ENCODE assay signal across 7 mouse cellular contexts in genomic region chr13:9276856-9277620, GRCm38 (mm10). TPM values are rescaled to one million over a fixed set of nuclear protein-coding genes. Genes with fewer than 3 reads are reported as not detected.
DNase-seq lines count a peak whose midpoint lies in the region; ATAC-seq and TF ChIP-seq lines count a peak whose summit lies in the region.

No protein-coding gene starts in this region.

- no peaks in the 10 kb centered on the region for H3K27me3 ChIP-seq in hindbrain, embryonic 13.5 days
- H3K27me3 ChIP-seq in small intestine, adult 2 months (ENCODE audit: control insufficient read depth, insufficient read depth, low read length): no peaks in the 10 kb centered on the region

- intact Hi-C loops in left cerebral cortex, postnatal 14 days (cut with DNase I): loop anchor here (2.0 to 5.0 kb wide), 2 partner anchors 85 to 190 kb away; no protein-coding TSS in a partner anchor

- peak; percentile 84 for ATAC-seq in hindbrain, embryonic 13.5 days (ENCODE audit: low FRiP score)
- peak; percentile 14; the same call in 1 of the 2 replicates for ATAC-seq in megakaryocyte-erythroid progenitor cell, adult 5-6 weeks (replicated peaks; ENCODE audit: low FRiP score, low TSS enrichment, poor library complexity, severe bottlenecking)

- H3K4me3 ChIP-seq in hindbrain, embryonic 13.5 days: peak overlapping the region; percentile 93
- H3K4me3 ChIP-seq in small intestine, adult 2 months (ENCODE audit: low read depth, low read length): peak overlapping the region; percentile 89

- peak overlapping the region; percentile 99 for H3K27ac ChIP-seq in hindbrain, embryonic 13.5 days
- peak overlapping the region; percentile 36; the same call in 1 of the 2 replicates for H3K27ac ChIP-seq in small intestine, adult 2 months (ENCODE audit: insufficient read depth, low read depth, low read length)

- no peaks in the 10 kb centered on the region for H3K36me3 ChIP-seq in hindbrain, embryonic 13.5 days
- no peaks in the 10 kb centered on the region for H3K36me3 ChIP-seq in small intestine, adult 2 months (ENCODE audit: control insufficient read depth, insufficient read depth, low read length)

- H3K4me2 ChIP-seq in hindbrain, embryonic 13.5 days: peak overlapping the region; percentile 76

- WGBS in hindbrain, embryonic 13.5 days: under 1% methylated on average over 51 of the region's 75 CpGs
- WGBS in small intestine, adult 2 months: 2% methylated on average over 75 of the region's 75 CpGs

- no peak for TF ChIP-seq CTCF in small intestine, adult 2 months (IDR thresholded peaks at IDR 0.05; ENCODE audit: extremely low read depth, insufficient read length, insufficient replicate concordance, low read depth, low read length)

- peak overlapping the region; percentile 97 for H3K9ac ChIP-seq in hindbrain, embryonic 13.5 days

- TF ChIP-seq POLR2A in small intestine, adult 2 months (IDR thresholded peaks at IDR 0.05; ENCODE audit: low read depth, low read length): no peak

- DNase-seq in T-cell, adult 2 months (ENCODE audit: low spot score): peak; percentile 17
- peak; percentile 55 to 78 for DNase-seq in cerebellum, adult 18-20 months
- peak; percentile 41 to 66 for DNase-seq in frontal cortex, postnatal 10 days (ENCODE audit: low spot score in 2 of 2)
- DNase-seq in left cerebral cortex, postnatal 14 days (ENCODE audit: low spot score in 2 of 2): peak; percentile 44 to 55

- H3K9me3 ChIP-seq in hindbrain, embryonic 13.5 days: no peaks in the 10 kb centered on the region

- peaks cover 37% of the 10 kb centered on the region for H3K4me1 ChIP-seq in hindbrain, embryonic 13.5 days (replicated peaks)
- no peaks in the 10 kb centered on the region for H3K4me1 ChIP-seq in small intestine, adult 2 months (ENCODE audit: control insufficient read depth, insufficient read depth, insufficient read length, low read length)

RNA-seq across cellular contexts. Expression of gene Dip2c, which starts 0.7 kb away (rescaled TPM):
- 10.2 and 10.9 TPM in 2 replicates for polyA plus RNA-seq in hindbrain, embryonic 13.5 days (2015; fragmentation: Nextera tagmentation; extraction: Ambion mirVana)
- total RNA-seq in left cerebral cortex, postnatal 14 days (2021): 10 to 100 TPM; 71.6 TPM
- total RNA-seq in megakaryocyte-erythroid progenitor cell, adult 5-6 weeks (2014; fragmentation: Nextera tagmentation): 1.0 and 2.4 TPM in 2 replicates
- total RNA-seq in megakaryocyte-erythroid progenitor cell, adult 5-6 weeks (2017): 1.2 and 2.3 TPM in 2 replicates
- polyA plus RNA-seq in small intestine, adult 2 months (2012; rRNA removed): 2.5 TPM in 2 replicates

Comparison
In these comparisons a context has a peak if more than half of its experiments do, and no peak if none do; other contexts are left out.
1. Peak in every context shown above with its lines: DNase-seq, ATAC-seq, H3K4me3 ChIP-seq and H3K27ac ChIP-seq.
2. RNA of gene Dip2c, which starts 0.7 kb away (total RNA-seq): 71.6 TPM in left cerebral cortex, postnatal 14 days; 1.0 to 2.4 TPM in megakaryocyte-erythroid progenitor cell, adult 5-6 weeks; every median in the first group is over 10 times any median in the second.